Mouse (Mus musculus) fat pad, adult 2 months (tissue): ENCODE measurements around the gene Vtcn1.

Source experiments
- DNase-seq: peaks from one replicate; pipeline ENCODE4 v3.0.0-alpha.2; 2011; ENCODE audit warnings: low read depth, low spot score; ENCODE audit errors: extremely low read depth

The Vtcn1 gene

GRCm38 (mm10) chr3:100920611-100921140, 95.4 kb downstream of the Vtcn1 start:
- DNase-seq = no peak

GRCm38 (mm10) chr3:100921825-100922505, 96.7 kb downstream of the Vtcn1 start, which contains the start of gene Trim45:
TSS of gene Trim45 (plus strand) at chr3:100922202.
- DNase-seq = peak; percentile 97

GRCm38 (mm10) chr3:100922506-100923375, 97.5 kb downstream of the Vtcn1 start:
- no peak for DNase-seq

- DNase-seq = no peak
These were observed 98.9 kb downstream of the Vtcn1 start for GRCm38 (mm10) chr3:100924065-100924732.

- DNase-seq = no peak
These were observed 99.9 kb downstream of the Vtcn1 start for GRCm38 (mm10) chr3:100925176-100925575.

- no peak for DNase-seq
These were observed 106.2 kb downstream of the Vtcn1 start for GRCm38 (mm10) chr3:100931332-100932076.

GRCm38 (mm10) chr3:100932077-100932944, 107.1 kb downstream of the Vtcn1 start:
- no peak for DNase-seq

GRCm38 (mm10) chr3:100935521-100935920, 110.3 kb downstream of the Vtcn1 start:
- DNase-seq = no peak

- DNase-seq = no peak
These were observed 110.9 kb downstream of the Vtcn1 start for GRCm38 (mm10) chr3:100936201-100936600.

- no peak for DNase-seq
These were observed 113.0 kb downstream of the Vtcn1 start for GRCm38 (mm10) chr3:100938211-100938610.

GRCm38 (mm10) chr3:100940496-100941037, 115.3 kb downstream of the Vtcn1 start:
- DNase-seq = peak; percentile 63
